Mouse (Mus musculus) myocyte (in vitro differentiated cells): ENCODE data around the gene Plcb1.

ENCODE experiments used
- E2F4 ChIP-seq: IDR thresholded peaks from one replicate; pipeline ENCODE4 v1.6.1; 2011; ENCODE audit warnings: mild to moderate bottlenecking, control low read depth, moderate library complexity; ENCODE audit not compliant: insufficient read depth
- MAX ChIP-seq: IDR thresholded peaks from one replicate; pipeline ENCODE4 v1.6.1; 2011; ENCODE audit warnings: low read depth, mild to moderate bottlenecking, control low read depth
- MYOD1 ChIP-seq, 3 experiments: IDR thresholded peaks; one replicate each; pipeline ENCODE4 v1.6.1; 2011; ENCODE audit warnings: control low read depth in 2 of 3, low read depth in 2 of 3, mild to moderate bottlenecking in 2 of 3, moderate library complexity in 1 of 3; ENCODE audit not compliant: insufficient read length in 2 of 3, control insufficient read depth in 1 of 3
- MYOG ChIP-seq, 3 experiments: IDR thresholded peaks; one replicate each; pipeline ENCODE4 v1.6.1; 2011; ENCODE audit warnings: control low read depth in 2 of 3, low read depth in 2 of 3, mild to moderate bottlenecking in 2 of 3; ENCODE audit not compliant: insufficient read length in 2 of 3, control insufficient read depth in 1 of 3, insufficient read depth in 1 of 3
- POLR2A ChIP-seq: IDR thresholded peaks from one replicate; pipeline ENCODE4 v1.6.1; 2011; ENCODE audit warnings: low read depth, mild to moderate bottlenecking, control low read depth, moderate library complexity; ENCODE audit not compliant: insufficient read length
- POLR2AphosphoS2 ChIP-seq: IDR thresholded peaks from one replicate; pipeline ENCODE4 v1.6.1; 2011; ENCODE audit warnings: low read depth, control low read depth; ENCODE audit not compliant: insufficient read length
- REST ChIP-seq: IDR thresholded peaks from one replicate; pipeline ENCODE4 v1.6.1; 2011; ENCODE audit warnings: mild to moderate bottlenecking, control low read depth, moderate library complexity; ENCODE audit not compliant: insufficient read depth, insufficient read length
- SRF ChIP-seq: IDR thresholded peaks from one replicate; pipeline ENCODE4 v1.6.1; 2011; ENCODE audit warnings: low read depth; ENCODE audit not compliant: control insufficient read depth, insufficient read length
- TCF12 ChIP-seq: IDR thresholded peaks from one replicate; pipeline ENCODE4 v1.6.1; 2011; ENCODE audit warnings: mild to moderate bottlenecking, control low read depth; ENCODE audit not compliant: poor library complexity, insufficient read depth, severe bottlenecking
- TCF3 ChIP-seq: IDR thresholded peaks from one replicate; pipeline ENCODE4 v1.6.1; 2011; ENCODE audit warnings: low read depth, control low read depth; ENCODE audit not compliant: insufficient read length
- USF1 ChIP-seq: IDR thresholded peaks from one replicate; pipeline ENCODE4 v1.6.1; 2011; ENCODE audit warnings: low read depth, mild to moderate bottlenecking, control low read depth, moderate library complexity

DNA sequence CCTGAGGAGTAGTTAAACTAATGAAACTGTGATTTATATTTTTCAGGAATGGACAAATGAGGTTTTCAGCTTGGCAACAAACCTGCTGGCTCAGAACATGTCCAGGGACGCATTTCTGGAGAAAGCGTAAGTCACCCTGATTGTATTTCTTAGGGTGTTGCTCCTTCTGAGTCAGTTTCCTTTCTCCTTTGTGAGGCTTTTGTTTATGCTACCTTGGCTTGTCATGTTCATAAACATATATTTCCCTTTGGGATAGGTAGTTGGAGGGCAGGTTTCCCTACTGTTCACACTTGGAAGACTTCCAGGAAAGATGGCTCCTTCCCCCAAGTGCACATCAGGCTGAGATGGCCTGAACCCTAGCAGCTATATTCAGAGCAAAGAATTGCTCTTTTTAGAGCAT, 464.1 kb downstream of the Plcb1 start:
- TF ChIP-seq SRF (no peak), TCF12 (no peak), USF1 (no peak), POLR2A (no peak), E2F4 (no peak), POLR2AphosphoS2 (no peak), MAX (no peak), REST (no peak), TCF3 (no peak), MYOG (IDR thresholded peaks at IDR 0.05; ENCODE audit: control insufficient read depth in 1 of 3, insufficient read depth in 1 of 3, insufficient read length in 2 of 3, low read depth in 2 of 3) (no peak), MYOD1 (IDR thresholded peaks at IDR 0.05; ENCODE audit: control insufficient read depth in 1 of 3, insufficient read length in 2 of 3, low read depth in 2 of 3) (no peak)
